Mouse (Mus musculus) embryonic fibroblast, embryonic 13.5 days (primary cell): ENCODE measurements around the gene Sart3.

Experiments
- CTCF ChIP-seq: IDR thresholded peaks from 2 replicates; pipeline ENCODE4 v1.5.1; 2011; ENCODE audit warnings: mild to moderate bottlenecking, control low read depth, low read length, moderate library complexity, borderline replicate concordance; ENCODE audit not compliant: insufficient read depth
- POLR2A ChIP-seq: IDR thresholded peaks from 2 replicates; pipeline ENCODE4 v1.6.1; 2011; ENCODE audit warnings: low read depth, mild to moderate bottlenecking, control low read depth, low read length, moderate library complexity

DNA sequence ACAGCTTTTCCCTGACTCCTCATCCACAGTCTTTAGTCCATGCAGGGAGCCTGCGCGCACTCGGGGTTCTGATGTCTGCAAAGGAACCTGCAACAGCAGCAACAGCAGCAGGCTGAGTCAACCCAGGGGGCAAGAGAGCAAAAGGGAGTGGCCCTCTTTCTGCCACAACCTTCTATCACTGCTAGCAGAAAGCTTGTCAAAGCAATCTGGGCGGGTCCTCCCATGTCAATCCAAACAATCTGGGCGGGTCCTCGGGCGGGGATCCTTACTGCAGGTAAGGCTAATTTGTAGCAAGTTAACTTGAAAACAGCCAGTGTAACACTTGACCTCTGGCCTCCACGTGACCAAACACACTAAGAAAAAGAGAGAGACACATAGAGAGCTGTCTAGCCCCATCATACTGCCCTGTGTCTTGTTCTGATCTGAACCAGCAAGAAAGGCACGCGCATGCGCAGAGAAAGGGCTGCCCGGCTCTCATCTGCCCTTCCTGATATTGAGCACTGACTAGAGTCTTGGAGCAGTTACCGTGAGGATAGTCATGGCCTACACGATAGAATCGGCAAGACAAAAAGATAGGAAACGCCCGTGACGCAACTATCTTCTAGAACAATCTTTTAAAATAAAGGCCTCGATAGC is 71.8 kb downstream of the Sart3 start:
- TF ChIP-seq CTCF = no peak
- no peak for TF ChIP-seq POLR2A
